Mouse (Mus musculus): Measurements from ENCODE around the gene Npr1.
A peak's percentile ranks its signal among the peaks of the same experiment; 100 is the strongest.

Npr1 gene

GRCm38 (mm10) chr3:90437131-90437530, 28.5 kb downstream of the Npr1 start:
- ATAC-seq (ENCODE audit: low TSS enrichment) = no peak

- ATAC-seq (ENCODE audit: low TSS enrichment) = no peak
Observed at GRCm38 (mm10) chr3:90434073-90434730, 31.5 kb downstream of the Npr1 start.

GRCm38 (mm10) chr3:90433381-90434020, 32.2 kb downstream of the Npr1 start, which contains the start of gene Ints3:
Gene Ints3, minus strand, starts transcription at chr3:90433622.
- ATAC-seq (ENCODE audit: low TSS enrichment) = peak; percentile 96

- peak; percentile 44 for ATAC-seq (ENCODE audit: low TSS enrichment)
Observed at GRCm38 (mm10) chr3:90432811-90433219, 32.9 kb downstream of the Npr1 start.

- no peak for ATAC-seq (ENCODE audit: low TSS enrichment)
Observed at GRCm38 (mm10) chr3:90432348-90432747, 33.3 kb downstream of the Npr1 start.

GRCm38 (mm10) chr3:90429576-90429975, 36.1 kb downstream of the Npr1 start:
- ATAC-seq (ENCODE audit: low TSS enrichment) = no peak

GRCm38 (mm10) chr3:90428186-90428585, 37.5 kb downstream of the Npr1 start:
- ATAC-seq (ENCODE audit: low TSS enrichment) = no peak

- ATAC-seq (ENCODE audit: low TSS enrichment) = no peak
Observed at GRCm38 (mm10) chr3:90427574-90427973, 38.1 kb downstream of the Npr1 start.

GRCm38 (mm10) chr3:90425499-90425898, 40.2 kb downstream of the Npr1 start:
- no peak for ATAC-seq (ENCODE audit: low TSS enrichment)

GRCm38 (mm10) chr3:90423549-90423948, 42.1 kb downstream of the Npr1 start:
- no peak for ATAC-seq (ENCODE audit: low TSS enrichment)

- no peak for ATAC-seq (ENCODE audit: low TSS enrichment)
Observed at GRCm38 (mm10) chr3:90420696-90421095, 45.0 kb downstream of the Npr1 start.

- ATAC-seq (ENCODE audit: low TSS enrichment) = no peak; the same call in 1 of the 2 replicates
Observed at GRCm38 (mm10) chr3:90413011-90413396, 52.7 kb downstream of the Npr1 start.

GRCm38 (mm10) chr3:90412312-90413010, 53.2 kb downstream of the Npr1 start:
- ATAC-seq (ENCODE audit: low TSS enrichment) = peak; percentile 73

- ATAC-seq (ENCODE audit: low TSS enrichment) = no peak
Observed at GRCm38 (mm10) chr3:90408721-90409120, 56.9 kb downstream of the Npr1 start.

GRCm38 (mm10) chr3:90406414-90406813, 59.3 kb downstream of the Npr1 start:
- ATAC-seq (ENCODE audit: low TSS enrichment) = no peak

GRCm38 (mm10) chr3:90404609-90405008, 61.1 kb downstream of the Npr1 start:
- no peak for ATAC-seq (ENCODE audit: low TSS enrichment)

GRCm38 (mm10) chr3:90404121-90404520, 61.5 kb downstream of the Npr1 start:
- no peak for ATAC-seq (ENCODE audit: low TSS enrichment)

- ATAC-seq (ENCODE audit: low TSS enrichment) = no peak
Observed at GRCm38 (mm10) chr3:90400993-90401392, 64.7 kb downstream of the Npr1 start.

All from frontal cortex, adult (tissue).